12 mouse cellular contexts compared by ENCODE assay signal in genomic region chr5:151102262-151102661, GRCm38 (mm10).
DNase-seq lines count a peak whose midpoint lies in the region; ATAC-seq and TF ChIP-seq lines count a peak whose summit lies in the region.
"Had no signal": no experiment of that assay in that cellular context is flagged by ENCODE, and none has a peak within 500 bp of the region (broad histone marks: within the 10 kb centered on the region; RNA-seq: fewer than 3 reads in every experiment).

No protein-coding gene starts in this region.

- TF ChIP-seq RAD21 in MEL (IDR thresholded peaks at IDR 0.05; ENCODE audit: low read depth, low read length), result no peak; the same call in none of the 2 replicates

- H3K36me3 ChIP-seq in E14TG2a.4 (ENCODE audit: insufficient read depth, low read length) (no peaks in the 10 kb centered on the region), MEL (ENCODE audit: control insufficient read depth in 1 of 2, insufficient read depth in 2 of 2, low read length in 2 of 2) (no peaks in the 10 kb centered on the region)
- no peaks in the 10 kb centered on the region for H3K36me3 ChIP-seq in liver, embryonic 14.5 days (replicated peaks; ENCODE audit: control insufficient read depth, insufficient read depth, low read depth)
- H3K36me3 ChIP-seq: embryonic facial prominence, embryonic 15.5 days; forebrain, embryonic 15.5 days had no signal

- H3K4me3 ChIP-seq in left cerebral cortex, adult 2 months, result no peak overlapping the region
- H3K4me3 ChIP-seq in E14TG2a.4 (replicated peaks; ENCODE audit: low read length) (no peak overlapping the region), MEL (ENCODE audit: control insufficient read depth in 1 of 2, insufficient read depth in 1 of 2, low read depth in 2 of 2, low read length in 2 of 2) (no peak overlapping the region)
- H3K4me3 ChIP-seq in liver, embryonic 14.5 days (ENCODE audit: insufficient read depth in 1 of 2, low read depth in 2 of 2, low read length in 2 of 2), result no peak overlapping the region
- H3K4me3 ChIP-seq: embryonic facial prominence, embryonic 15.5 days; forebrain, embryonic 15.5 days had no signal

- H3K79me2 ChIP-seq in MEL (ENCODE audit: control insufficient read depth, insufficient read depth, low read length, poor library complexity), result no peaks in the 10 kb centered on the region

- no peak for DNase-seq in left cerebral cortex, adult 2 months (ENCODE audit: extremely low spot score in 1 of 2, low spot score in 2 of 2)
- DNase-seq in left cerebral cortex, adult 9 months (ENCODE audit: low spot score in 2 of 2), result no peak
- peak; percentile 6 for DNase-seq in MEL (ENCODE audit: low read depth, low spot score)
- DNase-seq in liver, embryonic 14.5 days (ENCODE audit: low read depth in 3 of 3, low spot score in 3 of 3), result no peak
- no peak for DNase-seq in T-cell, adult 2 months (ENCODE audit: low spot score)
- no peak for DNase-seq in adrenal gland, postnatal 4 days (ENCODE audit: low spot score in 2 of 2)
- DNase-seq: cerebellum, postnatal 25 days; gastrocnemius, postnatal 25 days; right cerebral cortex, postnatal 25 days had no signal

- H3K4me1 ChIP-seq in E14TG2a.4 (replicated peaks; ENCODE audit: low read depth, low read length) (no peaks in the 10 kb centered on the region), MEL (ENCODE audit: control insufficient read depth in 1 of 2, insufficient read depth in 2 of 2, low read length in 2 of 2) (no peaks in the 10 kb centered on the region)
- H3K4me1 ChIP-seq in liver, embryonic 14.5 days (replicated peaks; ENCODE audit: control insufficient read depth in 2 of 2, insufficient read depth in 2 of 2, low read length in 1 of 2), result no peaks in the 10 kb centered on the region
- H3K4me1 ChIP-seq: embryonic facial prominence, embryonic 15.5 days; forebrain, embryonic 15.5 days had no signal

- H3K27me3 ChIP-seq in E14TG2a.4 (ENCODE audit: insufficient read depth, low read length) (peaks cover 2% of the 10 kb centered on the region; the same call in 1 of the 2 replicates), MEL (ENCODE audit: control insufficient read depth in 1 of 2, insufficient read depth in 2 of 2, low read length in 2 of 2) (no peaks in the 10 kb centered on the region)
- H3K27me3 ChIP-seq in liver, embryonic 14.5 days (ENCODE audit: control insufficient read depth, insufficient read depth, low read length), result no peaks in the 10 kb centered on the region
- H3K27me3 ChIP-seq: embryonic facial prominence, embryonic 15.5 days; forebrain, embryonic 15.5 days had no signal

- no peak for TF ChIP-seq POLR2A in MEL (IDR thresholded peaks at IDR 0.05; ENCODE audit: control insufficient read depth in 1 of 2, insufficient read depth in 1 of 2, low read depth in 1 of 2, low read length in 2 of 2, poor library complexity in 1 of 2)

- ATAC-seq in liver, embryonic 14.5 days (ENCODE audit: insufficient read depth), result no peak
- ATAC-seq: forebrain, embryonic 15.5 days had no signal

- no peak overlapping the region for H3K4me2 ChIP-seq in liver, embryonic 14.5 days (ENCODE audit: low read depth)
- H3K4me2 ChIP-seq: embryonic facial prominence, embryonic 15.5 days; forebrain, embryonic 15.5 days had no signal

- no peak for TF ChIP-seq EP300 in MEL (IDR thresholded peaks at IDR 0.05; ENCODE audit: low read depth in 1 of 2, low read length in 2 of 2)
- no peak for TF ChIP-seq EP300 in liver, embryonic 14.5 days (IDR thresholded peaks at IDR 0.05; ENCODE audit: low read depth)

- 36% methylated on average over 2 of the region's 2 CpGs for WGBS in liver, embryonic 14.5 days (ENCODE audit: insufficient replicate concordance)

- no peak overlapping the region for H3K9ac ChIP-seq in MEL (ENCODE audit: control insufficient read depth, low read depth, low read length, poor library complexity, severe bottlenecking)
- no peak overlapping the region for H3K9ac ChIP-seq in liver, embryonic 14.5 days (replicated peaks)
- H3K9ac ChIP-seq: embryonic facial prominence, embryonic 15.5 days; forebrain, embryonic 15.5 days had no signal

- H3K9me3 ChIP-seq in E14TG2a.4 (ENCODE audit: low read length) (no peaks in the 10 kb centered on the region), MEL (replicated peaks; ENCODE audit: insufficient read depth, low read length) (no peaks in the 10 kb centered on the region)
- no peaks in the 10 kb centered on the region for H3K9me3 ChIP-seq in liver, embryonic 14.5 days (ENCODE audit: control insufficient read depth, low read length)
- H3K9me3 ChIP-seq: embryonic facial prominence, embryonic 15.5 days; forebrain, embryonic 15.5 days had no signal

- no peak overlapping the region for H3K27ac ChIP-seq in left cerebral cortex, adult 2 months
- no peak overlapping the region for H3K27ac ChIP-seq in MEL (ENCODE audit: control insufficient read depth, low read depth, low read length)
- H3K27ac ChIP-seq in liver, embryonic 14.5 days, result no peak overlapping the region
- H3K27ac ChIP-seq: embryonic facial prominence, embryonic 15.5 days; forebrain, embryonic 15.5 days had no signal

- intact Hi-C loops in left cerebral cortex, adult 2 months (cut with DNase I), result loop anchor here (5.0 kb wide), 1 partner anchor 35 kb away; no protein-coding TSS in a partner anchor

- peak; percentile 19 for TF ChIP-seq CTCF in left cerebral cortex, adult 2 months (IDR thresholded peaks at IDR 0.05)
- peak; percentile 82 for TF ChIP-seq CTCF in E14TG2a.4 (conservative IDR thresholded peaks at IDR 0.05; ENCODE audit: low read length)
- peak; percentile 34 to 42 (median 34) for TF ChIP-seq CTCF in MEL (IDR thresholded peaks at IDR 0.05 in 2 of 3, conservative IDR thresholded peaks at IDR 0.05 in 1 of 3; ENCODE audit: control insufficient read depth in 1 of 3, insufficient read depth in 1 of 3, low read depth in 2 of 3, low read length in 3 of 3, poor library complexity in 1 of 3, severe bottlenecking in 1 of 3)
- peak; percentile 60 for TF ChIP-seq CTCF in liver, embryonic 14.5 days (IDR thresholded peaks at IDR 0.05; ENCODE audit: low read depth)

TF ChIP-seq in MEL, 35 proteins besides CTCF, POLR2A, EP300 and RAD21:
- no peak for TF ChIP-seq POLR2AphosphoS2 (IDR thresholded peaks at IDR 0.05; ENCODE audit: low read length)
- no peak for TF ChIP-seq USF2 (IDR thresholded peaks at IDR 0.05; ENCODE audit: borderline replicate concordance in 1 of 2, insufficient read depth in 1 of 2, low read depth in 1 of 2, low read length in 2 of 2)
- TF ChIP-seq HCFC1 (IDR thresholded peaks at IDR 0.05; ENCODE audit: low read depth, low read length), result no peak
- 0 out of 2 replicates have a peak, but pooled peaks have one; percentile 6 for TF ChIP-seq ZC3H11A (IDR thresholded peaks at IDR 0.05; ENCODE audit: low read depth, low read length)
- peak; percentile 20; the same call in 1 of the 2 replicates for TF ChIP-seq SMC3 (IDR thresholded peaks at IDR 0.05; ENCODE audit: low read depth, low read length)

Comparison
In these comparisons a context has a peak if more than half of its experiments do, and no peak if none do; other contexts are left out.
1. CTCF ChIP-seq: peak in every context shown above with its lines; median percentile 82 in E14TG2a.4; 60 in liver, embryonic 14.5 days; 34 in MEL; 19 in left cerebral cortex, adult 2 months.